Mouse (Mus musculus): ENCODE measurements around the gene 1700047I17Rik2.
"Not testable (repeated sequence)": the region's sequence is repeated elsewhere in the genome, so short reads cannot be mapped to it uniquely, and the experiment has no call there.

GRCm38 (mm10) chr12:55212944-55213343 is 13.6 kb downstream of the 1700047I17Rik2 start:
- TF ChIP-seq CTCF (IDR thresholded peaks at IDR 0.05; ENCODE audit: low read depth, low read length); POLR2A (IDR thresholded peaks at IDR 0.05; ENCODE audit: extremely low read depth, insufficient read depth, low read length): not testable (repeated sequence)
